Mouse (Mus musculus): Measurements from ENCODE around the gene Zfp687. TPM values are rescaled to one million over a fixed set of nuclear protein-coding genes. Genes with fewer than 3 reads are reported as not detected.
A peak's percentile ranks its signal among the peaks of the same experiment; 100 is the strongest.
"Not testable (repeated sequence)": the region's sequence is repeated elsewhere in the genome, so short reads cannot be mapped to it uniquely, and the experiment has no call there.

Gene Zfp687
- 10 to 100 TPM; 20.2 to 22.6 TPM for total RNA-seq (2021)
- long read RNA-seq, experiment 1, partial matches to known transcripts: 7 of 10 reads
- long read RNA-seq, experiment 1, other reads (novel, unspliced or antisense): 3 of 10 reads
- long read RNA-seq, experiment 2, partial matches to known transcripts: 4 of 9 reads
- long read RNA-seq, experiment 2, other reads (novel, unspliced or antisense): 5 of 9 reads

DNA sequence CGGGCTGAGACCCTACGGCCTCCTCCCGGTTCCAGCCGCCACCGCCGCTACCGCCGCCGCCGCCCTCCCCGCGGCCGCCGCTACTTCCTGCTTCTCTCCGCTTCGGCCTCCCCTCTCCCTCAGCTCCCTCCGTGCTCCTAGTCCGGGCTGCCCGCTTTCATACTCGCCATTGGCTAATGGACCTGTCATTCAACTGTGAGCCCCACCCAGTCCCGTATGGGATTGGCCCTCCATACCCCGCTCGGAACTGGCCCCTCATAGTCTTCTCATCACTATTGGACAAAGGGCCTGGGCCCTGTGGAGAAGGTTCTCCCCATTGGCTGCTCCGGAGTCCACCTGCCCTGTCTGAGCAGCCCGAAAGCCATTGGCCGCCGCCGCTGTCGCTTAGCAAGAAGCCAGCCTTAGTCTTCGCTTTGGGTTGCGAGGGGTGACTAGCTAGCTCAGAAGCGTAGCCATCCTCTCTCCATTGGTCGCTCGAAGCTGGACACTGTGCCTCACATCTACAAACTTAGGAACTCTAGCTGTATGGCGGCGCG lies at the start of gene Zfp687:
Zfp687 (minus strand) TSS at position 112 of the 536 bp plus-strand sequence.
- peak; percentile 98 for DNase-seq

DNA sequence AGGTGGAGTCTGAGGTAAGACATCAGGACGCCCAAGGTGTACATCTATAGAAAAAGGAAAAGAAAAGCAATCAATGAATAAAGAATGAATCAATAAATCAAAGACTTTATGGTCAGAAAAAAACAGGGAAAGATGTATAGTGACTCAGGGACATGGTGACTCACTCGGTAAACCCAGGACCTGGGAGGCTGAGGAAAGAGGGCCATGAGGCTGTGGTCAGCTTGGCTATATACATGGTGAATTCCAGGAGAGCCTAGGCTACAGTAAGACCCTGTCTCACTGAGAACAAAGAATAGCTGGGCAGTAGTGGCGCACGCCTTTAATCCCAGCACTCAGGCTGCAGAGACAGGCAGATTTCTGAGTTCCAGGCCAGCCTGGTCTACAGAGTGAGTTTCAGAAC lies 48.5 kb upstream of the Zfp687 start:
- DNase-seq: no peak

DNA sequence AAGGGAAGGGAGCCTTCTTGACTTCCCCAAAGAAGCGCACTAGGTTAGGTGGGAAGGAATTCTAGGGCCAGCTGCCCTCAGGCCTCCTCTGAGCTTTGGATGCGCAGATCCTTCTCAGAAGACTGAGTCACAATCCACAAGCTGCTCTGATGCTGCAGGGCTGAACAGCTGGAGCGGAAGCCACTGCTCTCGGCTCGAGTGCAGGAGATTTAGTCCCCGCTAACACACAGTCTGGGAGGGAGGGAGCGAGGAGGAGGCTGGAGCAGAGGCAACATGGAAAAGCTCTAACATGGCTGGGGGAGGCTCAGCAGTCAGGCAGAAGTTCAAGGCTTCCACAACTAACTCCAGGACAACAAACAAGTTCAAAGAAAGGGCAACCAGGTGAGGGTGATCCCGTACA lies 42.8 kb upstream of the Zfp687 start:
- DNase-seq: no peak

DNA sequence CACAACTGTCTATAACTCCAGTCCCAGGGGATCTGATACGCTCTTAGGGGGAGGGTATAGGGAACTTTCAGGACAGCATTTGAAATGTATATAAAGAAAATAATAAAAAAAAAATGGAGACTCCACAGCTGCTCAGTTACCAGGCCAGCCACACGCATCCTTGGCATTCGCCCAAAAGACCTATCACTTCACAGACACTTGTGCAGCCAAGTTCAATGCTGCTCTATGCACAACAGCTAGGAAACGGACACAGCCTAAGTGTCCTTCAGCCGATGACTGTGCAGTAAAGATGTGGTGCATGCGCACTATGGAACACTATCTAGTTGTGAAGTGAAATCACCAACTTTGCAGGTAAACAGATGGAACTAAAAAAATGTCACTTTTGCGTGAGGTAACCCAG lies 41.0 kb upstream of the Zfp687 start:
- no peak for DNase-seq

GRCm38 (mm10) chr3:95054481-95055260 lies 39.4 kb upstream of the Zfp687 start:
- DNase-seq: peak; percentile 15

- no peak for DNase-seq
Measured at GRCm38 (mm10) chr3:95053701-95054100, 38.5 kb upstream of the Zfp687 start.

GRCm38 (mm10) chr3:95052959-95053358 lies 37.7 kb upstream of the Zfp687 start:
- no peak for DNase-seq

GRCm38 (mm10) chr3:95047914-95048313 lies 32.7 kb upstream of the Zfp687 start:
- DNase-seq: no peak

DNA sequence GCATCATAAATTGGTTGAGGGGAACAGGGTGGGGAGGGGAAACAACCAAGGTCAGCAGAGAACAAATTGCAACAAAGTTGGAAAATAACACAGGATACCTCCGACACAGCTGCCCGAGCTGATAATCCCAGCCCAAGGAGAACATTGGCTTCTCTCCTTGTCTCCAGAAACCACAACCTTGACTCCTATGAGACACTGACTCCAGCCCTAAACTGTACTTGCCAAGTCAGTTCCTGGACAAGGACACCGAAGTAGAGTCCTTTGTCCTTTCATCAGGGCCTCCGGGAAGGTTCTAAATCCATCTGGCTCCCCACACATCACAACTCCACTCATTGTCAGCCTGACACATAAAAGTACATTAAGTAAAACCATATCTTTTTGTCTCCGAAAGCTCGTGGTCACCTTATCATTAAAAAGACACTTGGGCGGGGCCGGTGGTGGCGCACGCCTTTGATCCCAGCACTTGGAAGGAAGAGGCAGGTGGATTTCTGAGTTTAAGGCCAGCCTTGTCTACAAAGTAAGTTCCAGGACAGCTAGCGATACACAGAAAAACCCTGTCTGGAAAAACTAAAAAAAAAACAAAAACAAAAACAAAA lies 31.3 kb upstream of the Zfp687 start:
- no peak for DNase-seq

GRCm38 (mm10) chr3:95043251-95043650 lies 28.0 kb upstream of the Zfp687 start:
- no peak for DNase-seq

DNA sequence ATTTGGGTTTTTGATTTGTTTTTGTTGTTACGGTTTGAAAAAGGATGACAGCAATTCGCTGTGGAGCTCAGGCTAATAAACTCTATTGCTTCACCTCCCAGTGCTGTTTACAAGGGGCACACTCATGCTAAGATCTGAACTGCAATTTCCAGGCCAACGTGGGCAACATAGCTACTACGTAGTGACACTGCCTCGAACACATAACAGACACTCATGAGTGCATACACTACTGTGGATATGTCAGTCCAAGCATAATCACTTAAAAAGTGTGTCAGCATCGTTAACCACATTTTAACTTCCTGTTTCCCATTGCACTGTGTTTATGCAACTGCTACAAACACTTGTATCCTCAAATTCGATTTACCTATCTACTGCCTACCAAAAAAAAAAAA lies 27.6 kb upstream of the Zfp687 start:
- DNase-seq: no peak

DNA sequence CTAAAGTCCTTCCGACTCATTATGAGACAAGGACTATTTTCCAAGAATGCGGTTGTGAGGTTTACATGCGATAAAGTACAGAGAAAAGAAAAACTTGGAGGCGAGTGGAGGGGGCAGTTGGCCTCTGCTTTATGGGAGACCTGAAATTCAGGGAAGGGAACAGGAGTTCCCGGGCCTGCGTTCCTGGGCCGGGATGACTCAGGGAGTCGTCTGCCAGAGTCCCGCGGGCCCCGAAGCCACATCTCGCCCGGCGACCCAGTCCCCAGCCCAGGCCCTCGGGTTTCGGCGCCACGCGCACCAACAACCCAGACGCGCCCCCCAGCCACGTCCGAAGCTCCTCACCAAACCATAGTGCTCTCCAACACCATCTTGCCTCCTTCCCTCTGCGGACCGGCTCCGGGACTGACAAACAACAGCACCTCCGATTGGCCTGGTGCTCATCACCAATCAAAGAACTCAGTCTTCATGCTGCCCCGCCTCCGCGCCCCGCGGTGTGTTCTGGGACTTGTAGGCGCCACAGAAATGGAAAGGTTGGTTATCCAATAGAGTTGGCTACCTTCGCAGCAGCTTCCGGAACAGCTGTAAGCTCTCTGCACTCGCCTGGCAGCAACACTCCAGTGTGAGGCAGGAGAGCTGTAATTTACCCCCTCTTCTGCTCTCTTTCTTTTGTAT lies 27.1 kb upstream of the Zfp687 start, which contains the start of gene Psmd4:
Psmd4 (minus strand) TSS at position 449 of the 672 bp plus-strand sequence.
- DNase-seq: peak; percentile 94

DNA sequence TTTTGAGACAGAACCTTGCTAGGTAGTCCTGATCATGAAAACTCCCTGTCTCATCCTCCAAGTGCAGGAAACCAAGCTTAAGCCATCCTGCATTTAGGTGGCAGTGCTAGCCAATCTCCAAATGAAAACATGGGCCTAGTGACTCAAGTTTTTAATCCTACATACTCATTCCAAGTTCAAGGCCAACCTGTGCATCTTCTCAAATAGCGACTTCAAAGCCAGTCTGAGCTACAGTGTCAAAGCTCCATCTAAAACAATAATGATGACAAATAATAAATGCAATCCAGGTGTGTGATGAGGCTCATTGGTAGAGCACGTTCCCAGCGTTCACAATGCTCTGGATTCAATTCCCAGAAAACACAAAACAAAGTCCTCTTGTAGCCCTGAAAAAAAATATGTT lies 26.4 kb upstream of the Zfp687 start:
- no peak for DNase-seq

DNA sequence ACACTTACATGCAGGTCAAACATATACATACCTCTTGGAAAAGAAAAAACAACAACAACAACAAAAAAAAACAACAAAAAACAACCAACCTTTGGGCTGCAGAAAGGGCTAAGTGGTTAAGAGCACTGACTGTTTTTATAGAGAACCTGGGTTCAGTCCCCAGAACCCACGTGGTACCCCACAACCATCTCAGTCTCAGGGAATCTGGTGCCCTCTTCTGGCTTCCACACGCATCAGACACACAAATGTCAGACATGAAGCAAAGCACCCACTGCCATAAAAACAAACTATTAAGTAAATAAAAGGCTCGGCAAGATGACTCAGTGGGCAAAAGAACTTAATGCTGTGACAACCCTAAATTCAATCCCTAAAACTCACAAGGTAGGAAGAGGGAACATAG lies 14.7 kb upstream of the Zfp687 start:
- no peak for DNase-seq

- DNase-seq: not testable (repeated sequence)
Measured at GRCm38 (mm10) chr3:95029291-95029827, 14.1 kb upstream of the Zfp687 start.

DNA sequence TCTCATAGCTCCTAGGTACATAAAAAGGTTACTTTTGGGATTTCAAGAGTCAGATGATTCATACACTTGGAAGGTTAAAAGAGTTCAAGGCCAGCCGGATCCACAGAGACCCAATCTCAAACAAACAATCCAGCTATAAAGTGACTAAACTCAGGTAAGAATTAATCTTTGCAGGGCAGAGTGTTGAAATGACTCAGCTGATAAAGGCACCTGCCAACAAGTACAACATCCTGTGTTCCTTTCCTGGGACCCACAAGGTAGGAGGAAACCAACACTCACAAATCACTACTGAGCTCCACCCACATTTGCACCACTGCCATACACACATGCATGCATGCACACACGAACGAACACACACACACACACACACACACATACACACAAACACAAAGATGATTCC lies 13.4 kb upstream of the Zfp687 start:
- no peak for DNase-seq

- DNase-seq: no peak
Measured at GRCm38 (mm10) chr3:95027701-95028100, 12.5 kb upstream of the Zfp687 start.

- no peak for DNase-seq
Measured at GRCm38 (mm10) chr3:95027057-95027645, 11.9 kb upstream of the Zfp687 start.

DNA sequence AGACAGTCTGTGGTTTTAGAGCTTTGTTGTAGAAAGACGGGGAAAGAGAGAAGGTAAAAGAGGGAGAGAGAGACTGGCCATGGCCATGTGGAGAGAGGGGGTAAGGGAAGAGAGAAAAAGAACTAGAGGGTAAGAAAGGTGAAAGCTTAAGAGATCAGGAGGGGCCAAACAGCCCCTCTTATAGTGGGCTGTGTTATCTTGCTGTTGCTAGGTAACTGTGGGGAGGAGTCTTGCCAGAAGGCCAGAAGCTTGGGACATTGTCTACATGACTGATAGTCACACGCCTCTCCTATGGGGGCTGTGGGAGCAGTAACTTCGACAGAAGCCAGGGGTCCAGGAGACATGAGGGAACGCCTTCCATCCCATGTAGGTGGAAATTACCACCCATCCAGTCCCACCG lies 10.0 kb upstream of the Zfp687 start:
- no peak for DNase-seq

DNA sequence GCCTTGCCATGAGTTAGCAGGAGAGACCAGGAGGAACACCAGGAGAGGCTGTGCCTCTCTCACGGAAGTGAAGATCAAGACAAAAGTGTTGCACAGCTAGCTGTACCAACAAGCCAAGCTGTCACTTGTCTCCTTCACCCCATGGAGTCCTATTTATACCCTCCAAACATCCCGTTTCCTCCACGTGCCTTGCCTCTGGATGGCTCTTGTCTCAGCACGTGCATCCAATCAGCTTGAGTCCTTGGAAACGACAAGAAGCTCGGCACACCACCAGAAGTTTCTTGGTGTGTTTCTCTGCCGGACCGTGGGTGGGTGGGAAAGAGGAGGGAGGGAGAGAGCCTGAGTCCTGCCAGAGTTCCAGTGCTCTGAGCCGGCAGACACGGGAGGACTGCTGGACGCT lies 9.3 kb upstream of the Zfp687 start:
- DNase-seq: no peak

DNA sequence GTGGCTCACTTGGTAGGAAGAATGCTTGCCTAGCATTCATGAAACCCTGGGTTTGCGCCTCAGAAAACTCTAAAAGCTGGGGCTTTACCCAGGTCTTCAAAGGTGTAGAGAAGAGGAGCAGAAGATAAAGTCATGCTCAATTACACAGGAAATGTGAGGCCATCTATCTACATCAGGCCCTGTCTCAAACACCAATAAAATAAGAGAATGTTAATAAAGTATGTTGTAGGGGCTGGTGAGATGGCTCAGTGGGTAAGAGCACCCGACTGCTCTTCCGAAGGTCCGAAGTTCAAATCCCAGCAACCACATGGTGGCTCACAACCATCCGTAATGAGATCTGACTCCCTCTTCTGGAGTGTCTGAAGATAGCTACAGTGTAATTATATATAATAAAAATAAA lies 5.7 kb upstream of the Zfp687 start:
- DNase-seq: not testable (repeated sequence)

GRCm38 (mm10) chr3:95018741-95019140 lies 3.5 kb upstream of the Zfp687 start:
- DNase-seq: no peak

All from gastrocnemius, postnatal 10 days (tissue).